Mouse (Mus musculus): ENCODE data around the gene Ebf3. TPM values are rescaled to one million over a fixed set of nuclear protein-coding genes. Genes with fewer than 3 reads are reported as not detected.

Ebf3 gene
- polyA plus RNA-seq, 1 experiment from 2014 or later = not detected

DNA sequence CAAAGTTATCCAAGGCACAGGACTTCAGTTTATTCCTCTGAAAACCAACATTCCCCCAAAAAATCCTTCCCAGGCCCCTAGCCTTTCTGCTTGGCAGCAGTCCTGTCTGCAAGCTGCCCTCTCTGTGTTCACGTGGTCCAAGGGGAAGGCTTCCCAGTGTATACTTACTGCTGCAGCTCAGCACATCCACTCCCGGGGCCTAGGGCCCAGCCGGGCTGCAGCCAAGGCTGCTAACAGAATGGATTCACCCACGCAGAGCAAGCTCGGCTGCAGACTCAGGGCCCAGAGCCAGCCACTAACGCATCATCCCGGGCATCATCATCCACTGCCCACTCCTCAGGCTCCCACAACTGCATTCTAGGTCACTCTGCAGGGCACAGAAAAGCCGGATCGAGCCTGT is 46.8 kb downstream of the Ebf3 start:
- no peaks in the 10 kb centered on the region; the same call in 1 of the 2 replicates for H3K27me3 ChIP-seq (ENCODE audit: control insufficient read depth, insufficient read depth, low read depth, low read length)

DNA sequence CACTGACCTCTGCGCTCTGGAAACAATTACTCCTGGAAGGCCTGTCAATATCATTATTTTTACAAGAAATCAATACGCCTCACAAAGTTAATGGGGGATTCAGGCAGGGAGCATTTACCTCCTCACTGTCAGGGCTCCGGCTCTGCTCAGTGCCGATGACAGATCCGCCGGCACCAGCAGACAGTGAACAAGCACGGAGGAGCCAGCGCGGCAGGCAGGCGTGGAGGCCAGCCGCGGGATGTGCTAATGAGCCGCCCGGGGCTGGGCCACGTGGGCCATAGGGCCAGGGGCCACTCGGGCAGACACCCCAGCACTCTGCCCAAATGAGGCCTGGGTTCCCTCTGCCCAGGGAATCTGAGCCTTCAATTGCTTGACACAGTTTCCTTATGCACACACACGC is 47.7 kb downstream of the Ebf3 start:
- H3K9ac ChIP-seq (ENCODE audit: low read depth, low read length) = no peak overlapping the region
- no peaks in the 10 kb centered on the region for H3K9me3 ChIP-seq (replicated peaks; ENCODE audit: control insufficient read depth, low read length)
- H3K4me3 ChIP-seq (ENCODE audit: low read depth, low read length) = no peak overlapping the region
- ATAC-seq (ENCODE audit: low read depth) = no peak
- WGBS (ENCODE audit: insufficient replicate concordance) = 28% methylated on average over 17 of the region's 17 CpGs
- no peaks in the 10 kb centered on the region for H3K36me3 ChIP-seq (ENCODE audit: control insufficient read depth, insufficient read depth)
- H3K27me3 ChIP-seq (ENCODE audit: control insufficient read depth, insufficient read depth, low read depth, low read length) = no peaks in the 10 kb centered on the region; the same call in 1 of the 2 replicates
- H3K27ac ChIP-seq (ENCODE audit: low read length) = no peak overlapping the region
- H3K4me1 ChIP-seq (ENCODE audit: control insufficient read depth, low read depth, low read length) = no peaks in the 10 kb centered on the region
- H3K4me2 ChIP-seq (ENCODE audit: low read depth, low read length) = no peak overlapping the region

More for the DNA sequence above, 46.8 kb downstream of the Ebf3 start:
- Histone ChIP-seq H3K9me3 (replicated peaks; ENCODE audit: control insufficient read depth, low read length) (no peaks in the 10 kb centered on the region), H3K4me2 (ENCODE audit: low read depth, low read length) (no peak overlapping the region), H3K36me3 (ENCODE audit: control insufficient read depth, insufficient read depth) (no peaks in the 10 kb centered on the region), H3K4me3 (ENCODE audit: low read depth, low read length) (no peak overlapping the region), H3K4me1 (ENCODE audit: control insufficient read depth, low read depth, low read length) (no peaks in the 10 kb centered on the region), H3K27ac (ENCODE audit: low read length) (no peak overlapping the region), H3K9ac (ENCODE audit: low read depth, low read length) (no peak overlapping the region)
- WGBS (ENCODE audit: insufficient replicate concordance) = 62% methylated on average over 9 of the region's 9 CpGs
- ATAC-seq (ENCODE audit: low read depth) = no peak

DNA sequence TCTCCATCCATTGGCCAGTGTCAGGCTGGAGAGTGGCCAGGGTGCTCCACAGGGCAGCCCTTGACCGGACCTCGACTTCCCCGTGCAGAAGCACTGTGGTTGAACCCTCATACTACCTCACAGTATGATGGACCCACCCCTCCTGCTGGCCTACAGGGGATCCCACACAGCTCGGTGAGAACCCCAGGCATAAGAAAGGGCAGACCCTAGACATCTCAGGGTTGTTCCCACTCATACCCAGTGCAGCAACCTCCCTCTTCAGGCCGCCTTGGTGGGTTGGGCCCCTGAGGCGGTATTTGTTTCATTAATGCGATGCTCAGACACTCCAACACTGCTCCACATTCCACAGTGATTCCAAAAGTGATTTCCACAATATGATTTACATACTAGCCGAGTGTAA is 51.9 kb downstream of the Ebf3 start:
- Histone ChIP-seq H3K27me3 (ENCODE audit: control insufficient read depth, insufficient read depth, low read depth, low read length) (no peaks in the 10 kb centered on the region; the same call in 1 of the 2 replicates), H3K4me3 (ENCODE audit: low read depth, low read length) (no peak overlapping the region), H3K27ac (ENCODE audit: low read length) (no peak overlapping the region), H3K9me3 (replicated peaks; ENCODE audit: control insufficient read depth, low read length) (no peaks in the 10 kb centered on the region), H3K4me2 (ENCODE audit: low read depth, low read length) (no peak overlapping the region), H3K36me3 (ENCODE audit: control insufficient read depth, insufficient read depth) (no peaks in the 10 kb centered on the region), H3K4me1 (ENCODE audit: control insufficient read depth, low read depth, low read length) (no peaks in the 10 kb centered on the region), H3K9ac (ENCODE audit: low read depth, low read length) (no peak overlapping the region)
- ATAC-seq (ENCODE audit: low read depth) = no peak
- 69% methylated on average over 8 of the region's 8 CpGs for whole genome bisulfite sequencing (ENCODE audit: insufficient replicate concordance)

DNA sequence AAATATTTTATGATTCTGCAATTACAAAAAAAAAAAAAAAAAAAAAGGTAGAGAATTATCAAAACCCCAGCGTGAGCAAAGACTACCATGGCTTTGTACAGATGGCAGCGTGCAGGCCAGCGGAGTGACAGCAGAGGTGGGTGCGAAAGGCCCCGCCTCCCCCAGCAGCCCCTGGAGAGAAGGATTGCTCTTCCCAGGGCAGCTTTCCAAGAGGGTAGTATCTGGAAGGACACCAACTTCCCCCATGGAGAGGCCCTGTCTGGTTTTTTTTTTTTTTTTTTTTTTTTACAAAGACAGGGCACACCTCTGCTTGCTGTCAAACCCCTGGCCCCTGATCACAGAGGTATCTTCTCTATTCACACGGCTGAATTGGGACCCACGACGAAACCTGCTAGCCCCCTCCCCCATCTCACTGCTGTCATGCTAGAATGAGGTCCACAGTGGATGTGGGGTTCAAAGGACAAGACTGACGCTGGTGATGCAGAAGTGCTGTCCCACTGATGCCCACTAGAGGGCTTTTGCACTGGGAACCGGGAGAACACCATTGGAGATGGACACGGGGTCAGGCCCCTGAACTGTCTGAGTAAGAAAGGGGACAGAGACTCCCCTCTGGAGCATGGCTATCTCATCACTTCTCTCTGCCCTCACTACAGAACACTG is 67.9 kb downstream of the Ebf3 start:
- no peak overlapping the region for H3K4me2 ChIP-seq (ENCODE audit: low read depth, low read length)
- H3K27ac ChIP-seq (ENCODE audit: low read length) = no peak overlapping the region
- no peaks in the 10 kb centered on the region; the same call in 1 of the 2 replicates for H3K27me3 ChIP-seq (ENCODE audit: control insufficient read depth, insufficient read depth, low read depth, low read length)
- H3K4me3 ChIP-seq (ENCODE audit: low read depth, low read length) = no peak overlapping the region
- WGBS (ENCODE audit: insufficient replicate concordance) = 35% methylated on average over 11 of the region's 11 CpGs
- H3K9ac ChIP-seq (ENCODE audit: low read depth, low read length) = no peak overlapping the region
- H3K36me3 ChIP-seq (ENCODE audit: control insufficient read depth, insufficient read depth) = no peaks in the 10 kb centered on the region
- ATAC-seq (ENCODE audit: low read depth) = no peak
- no peaks in the 10 kb centered on the region for H3K9me3 ChIP-seq (replicated peaks; ENCODE audit: control insufficient read depth, low read length)
- no peaks in the 10 kb centered on the region for H3K4me1 ChIP-seq (ENCODE audit: control insufficient read depth, low read depth, low read length)

DNA sequence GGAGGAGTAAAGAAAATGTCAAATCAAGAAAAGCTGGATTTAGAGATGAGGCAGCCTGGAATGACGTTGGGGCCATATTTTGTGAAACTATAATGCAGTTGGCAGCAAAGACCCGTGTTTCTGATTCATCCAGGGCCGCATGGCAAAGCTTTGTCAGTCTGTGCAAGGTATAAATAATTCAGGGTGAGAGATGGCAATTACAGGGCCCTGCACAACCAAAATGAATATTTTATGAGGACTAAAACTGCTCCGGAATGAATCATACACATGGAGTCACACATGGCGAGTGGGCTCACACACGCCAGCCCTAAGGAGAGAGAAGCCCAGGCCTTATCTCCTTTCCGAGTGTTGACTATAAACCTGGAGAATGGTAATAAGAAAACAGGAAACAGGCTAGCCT is 69.4 kb downstream of the Ebf3 start:
- Histone ChIP-seq H3K4me3 (ENCODE audit: low read depth, low read length) (no peak overlapping the region), H3K27me3 (ENCODE audit: control insufficient read depth, insufficient read depth, low read depth, low read length) (no peaks in the 10 kb centered on the region; the same call in 1 of the 2 replicates), H3K4me2 (ENCODE audit: low read depth, low read length) (no peak overlapping the region), H3K4me1 (ENCODE audit: control insufficient read depth, low read depth, low read length) (no peaks in the 10 kb centered on the region), H3K36me3 (ENCODE audit: control insufficient read depth, insufficient read depth) (no peaks in the 10 kb centered on the region), H3K9me3 (replicated peaks; ENCODE audit: control insufficient read depth, low read length) (no peaks in the 10 kb centered on the region), H3K9ac (ENCODE audit: low read depth, low read length) (no peak overlapping the region), H3K27ac (ENCODE audit: low read length) (no peak overlapping the region)
- 61% methylated on average over 7 of the region's 7 CpGs for WGBS (ENCODE audit: insufficient replicate concordance)
- no peak for ATAC-seq (ENCODE audit: low read depth)

DNA sequence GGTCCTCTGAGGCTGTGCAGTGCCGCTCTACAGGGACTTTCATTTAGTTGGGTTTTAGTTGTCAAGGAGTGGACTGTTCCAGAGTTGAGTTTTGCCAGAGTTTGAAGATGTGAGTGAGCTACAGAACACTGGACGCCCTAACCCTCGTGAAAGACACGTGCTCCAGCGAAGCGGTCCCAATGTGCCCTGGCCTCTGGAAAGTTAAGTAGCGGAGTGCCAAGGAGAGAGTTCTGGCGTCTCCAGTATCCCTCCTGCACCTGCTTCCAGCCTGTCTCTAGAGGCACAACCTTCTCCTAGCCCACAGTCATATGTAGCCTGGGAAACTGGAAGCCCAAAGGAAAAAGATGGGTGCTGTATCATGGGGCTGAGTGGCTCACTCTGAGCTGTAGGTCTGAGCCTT is 73.8 kb downstream of the Ebf3 start:
- H3K27me3 ChIP-seq (ENCODE audit: control insufficient read depth, insufficient read depth, low read depth, low read length) = no peaks in the 10 kb centered on the region; the same call in 1 of the 2 replicates
- no peaks in the 10 kb centered on the region for H3K4me1 ChIP-seq (ENCODE audit: control insufficient read depth, low read depth, low read length)
- no peak overlapping the region for H3K4me2 ChIP-seq (ENCODE audit: low read depth, low read length)
- H3K27ac ChIP-seq (ENCODE audit: low read length) = no peak overlapping the region
- no peak overlapping the region for H3K4me3 ChIP-seq (ENCODE audit: low read depth, low read length)
- H3K9me3 ChIP-seq (replicated peaks; ENCODE audit: control insufficient read depth, low read length) = no peaks in the 10 kb centered on the region
- ATAC-seq (ENCODE audit: low read depth) = no peak
- 75% methylated on average over 8 of the region's 8 CpGs for WGBS (ENCODE audit: insufficient replicate concordance)
- no peak overlapping the region for H3K9ac ChIP-seq (ENCODE audit: low read depth, low read length)
- H3K36me3 ChIP-seq (ENCODE audit: control insufficient read depth, insufficient read depth) = no peaks in the 10 kb centered on the region

DNA sequence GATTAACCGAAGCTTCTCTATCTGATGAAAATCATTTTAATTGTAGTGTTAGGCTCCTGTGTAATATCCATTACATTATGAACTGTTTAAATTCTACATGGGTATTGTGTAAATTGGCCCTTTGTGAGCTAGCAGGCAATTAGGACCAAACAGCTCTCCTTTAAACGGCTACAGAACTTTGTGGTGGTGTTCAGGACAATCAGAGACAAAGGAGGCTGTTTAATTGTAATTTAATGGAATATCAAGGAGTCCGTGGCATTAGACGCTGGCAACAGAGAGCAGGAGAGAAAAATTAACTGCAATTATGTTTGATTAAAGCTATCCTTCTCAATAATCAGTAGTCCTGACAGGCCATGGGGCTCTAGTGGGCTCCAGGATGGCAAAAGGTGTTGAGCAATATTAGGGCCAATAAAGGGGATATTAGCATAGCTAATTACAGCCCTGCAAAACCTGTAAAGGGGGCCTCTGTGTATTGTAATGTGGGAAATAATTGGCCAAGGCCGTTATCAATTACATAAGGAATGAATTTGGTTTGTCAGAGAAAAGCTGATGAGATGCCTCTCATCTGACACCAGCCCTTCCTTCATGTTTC is 74.6 kb downstream of the Ebf3 start:
- H3K27me3 ChIP-seq (ENCODE audit: control insufficient read depth, insufficient read depth, low read depth, low read length) = no peaks in the 10 kb centered on the region
- no peak overlapping the region for H3K9ac ChIP-seq (ENCODE audit: low read depth, low read length)
- no peak overlapping the region for H3K4me2 ChIP-seq (ENCODE audit: low read depth, low read length)
- H3K36me3 ChIP-seq (ENCODE audit: control insufficient read depth, insufficient read depth) = no peaks in the 10 kb centered on the region
- H3K4me3 ChIP-seq (ENCODE audit: low read depth, low read length) = no peak overlapping the region
- H3K9me3 ChIP-seq (replicated peaks; ENCODE audit: control insufficient read depth, low read length) = no peaks in the 10 kb centered on the region
- H3K4me1 ChIP-seq (ENCODE audit: control insufficient read depth, low read depth, low read length) = no peaks in the 10 kb centered on the region
- ATAC-seq (ENCODE audit: low read depth) = no peak
- 56% methylated on average over 5 of the region's 5 CpGs for WGBS (ENCODE audit: insufficient replicate concordance)
- no peak overlapping the region for H3K27ac ChIP-seq (ENCODE audit: low read length)

DNA sequence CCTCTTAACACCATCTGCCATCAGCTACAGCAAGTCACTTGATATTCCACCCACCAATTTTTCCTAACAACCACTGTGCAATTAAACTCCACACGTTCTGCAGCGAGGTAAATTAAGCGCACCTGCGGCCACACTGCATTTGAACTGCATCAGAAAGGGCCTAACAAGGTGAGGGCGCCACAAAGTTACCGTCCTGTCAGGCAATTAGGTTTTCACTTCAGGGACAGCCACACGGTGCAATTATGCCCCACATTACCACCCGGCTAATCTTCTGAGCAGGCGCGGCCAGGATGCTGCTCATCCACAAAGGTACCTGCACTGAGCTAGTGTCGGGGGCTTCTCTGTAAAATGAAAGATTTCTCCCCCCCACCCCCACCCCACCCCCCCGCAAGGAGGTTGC is 76.8 kb downstream of the Ebf3 start:
- H3K9me3 ChIP-seq (replicated peaks; ENCODE audit: control insufficient read depth, low read length) = no peaks in the 10 kb centered on the region
- H3K27ac ChIP-seq (ENCODE audit: low read length) = no peak overlapping the region
- ATAC-seq (ENCODE audit: low read depth) = no peak
- WGBS (ENCODE audit: insufficient replicate concordance) = 59% methylated on average over 12 of the region's 12 CpGs
- H3K4me2 ChIP-seq (ENCODE audit: low read depth, low read length) = no peak overlapping the region
- H3K27me3 ChIP-seq (ENCODE audit: control insufficient read depth, insufficient read depth, low read depth, low read length) = no peaks in the 10 kb centered on the region
- H3K4me1 ChIP-seq (ENCODE audit: control insufficient read depth, low read depth, low read length) = no peaks in the 10 kb centered on the region
- H3K36me3 ChIP-seq (ENCODE audit: control insufficient read depth, insufficient read depth) = no peaks in the 10 kb centered on the region
- no peak overlapping the region for H3K9ac ChIP-seq (ENCODE audit: low read depth, low read length)
- no peak overlapping the region for H3K4me3 ChIP-seq (ENCODE audit: low read depth, low read length)

DNA sequence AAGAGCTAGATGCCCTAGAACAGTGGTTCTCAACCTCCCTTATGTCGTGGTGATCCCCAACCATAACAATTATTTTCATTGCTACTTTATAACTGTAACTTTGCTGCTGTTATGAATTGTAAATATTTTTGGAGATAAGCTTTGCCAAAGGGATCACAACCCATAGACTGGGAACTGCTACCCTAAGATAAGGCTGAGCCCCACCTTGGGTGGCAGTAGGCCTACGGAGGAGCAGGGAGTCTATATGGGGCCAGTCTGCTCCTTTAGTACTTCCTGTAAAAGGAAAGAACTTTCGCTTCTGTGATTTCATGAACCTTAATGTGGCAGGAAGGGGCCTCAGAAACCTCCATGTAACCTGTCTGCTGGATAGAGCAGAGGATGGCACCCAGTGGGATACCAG is 90.4 kb downstream of the Ebf3 start:
- no peak for ATAC-seq (ENCODE audit: low read depth)

More for the DNA sequence above, 90.4 kb downstream of the Ebf3 start:
- no peak overlapping the region for H3K4me2 ChIP-seq (ENCODE audit: low read depth, low read length)
- H3K9me3 ChIP-seq (replicated peaks; ENCODE audit: control insufficient read depth, low read length) = no peaks in the 10 kb centered on the region
- H3K27ac ChIP-seq (ENCODE audit: low read length) = no peak overlapping the region
- 32% methylated on average over 3 of the region's 3 CpGs for WGBS (ENCODE audit: insufficient replicate concordance)
- no peaks in the 10 kb centered on the region for H3K27me3 ChIP-seq (ENCODE audit: control insufficient read depth, insufficient read depth, low read depth, low read length)
- H3K4me1 ChIP-seq (ENCODE audit: control insufficient read depth, low read depth, low read length) = no peaks in the 10 kb centered on the region
- H3K9ac ChIP-seq (ENCODE audit: low read depth, low read length) = no peak overlapping the region
- H3K4me3 ChIP-seq (ENCODE audit: low read depth, low read length) = no peak overlapping the region
- no peaks in the 10 kb centered on the region for H3K36me3 ChIP-seq (ENCODE audit: control insufficient read depth, insufficient read depth)
